Mouse (Mus musculus) C2C12 (cell line): Measurements from ENCODE around the gene Gucy2e.

Experiments used
- CTCF ChIP-seq: IDR thresholded peaks from one replicate; pipeline ENCODE4 v1.5.1; 2011; ENCODE audit not compliant: control insufficient read depth, insufficient read depth, insufficient read length
- MAX ChIP-seq: IDR thresholded peaks from one replicate; pipeline ENCODE4 v1.6.1; 2011; ENCODE audit warnings: mild to moderate bottlenecking, control low read depth
- MYOD1 ChIP-seq: IDR thresholded peaks from one replicate; pipeline ENCODE4 v1.6.1; 2011; ENCODE audit warnings: low read depth; ENCODE audit not compliant: control insufficient read depth, insufficient read length
- USF1 ChIP-seq: IDR thresholded peaks from one replicate; pipeline ENCODE4 v1.6.1; 2011; ENCODE audit warnings: low read depth, mild to moderate bottlenecking, control low read depth, moderate library complexity

DNA sequence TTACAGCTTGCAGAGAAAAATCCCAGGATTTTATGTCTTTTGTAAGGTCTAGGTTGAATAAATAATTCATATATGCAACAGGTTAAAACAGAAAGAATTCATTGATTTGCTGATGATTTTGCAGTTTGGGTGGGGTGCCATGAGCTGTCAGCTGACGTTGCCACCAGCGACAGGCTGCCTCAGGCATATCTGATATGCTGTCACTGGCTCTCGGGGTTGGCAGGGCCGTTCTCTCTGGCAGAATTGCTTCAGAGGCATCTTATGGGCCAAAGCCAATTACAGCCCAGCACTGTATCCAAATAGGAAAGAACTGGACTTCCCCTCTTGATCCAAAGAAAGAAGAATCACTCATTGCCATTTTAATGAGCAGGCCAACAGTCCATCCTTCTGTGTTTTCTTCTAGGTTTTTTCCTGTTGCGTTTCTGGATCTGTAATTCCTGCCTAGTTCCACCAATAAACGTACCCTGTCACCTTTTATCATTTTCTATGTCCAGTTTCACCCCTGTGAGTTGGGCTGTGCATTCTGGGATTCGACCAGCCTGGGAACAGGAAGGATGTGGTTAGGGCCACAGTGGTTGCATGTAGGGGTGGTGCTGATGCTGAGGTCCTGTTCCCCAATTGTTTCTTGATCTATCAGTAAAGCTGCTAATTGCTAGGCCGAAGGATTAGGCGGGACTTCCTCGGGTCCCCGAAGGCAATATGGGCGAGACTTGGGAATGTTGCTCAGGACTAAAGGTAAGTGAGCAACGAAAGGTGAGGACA, 34.2 kb downstream of the Gucy2e start:
- no peak for TF ChIP-seq USF1
- TF ChIP-seq MYOD1: no peak
- no peak for TF ChIP-seq CTCF
- no peak for TF ChIP-seq MAX
